8 mouse cellular contexts compared by ENCODE assay signal in genomic region chr7:19118028-19118771, GRCm38 (mm10). TPM values are rescaled to one million over a fixed set of nuclear protein-coding genes. Genes with fewer than 3 reads are reported as not detected.
DNase-seq lines count a peak whose midpoint lies in the region; ATAC-seq lines count a peak whose summit lies in the region.

Gene Gm4969, minus strand, starts transcription at chr7:19118368.

- H3K27me3 ChIP-seq in heart, embryonic 11.5 days (ENCODE audit: control insufficient read depth, insufficient read depth, low read length) = peaks cover 4% of the 10 kb centered on the region; the same call in 1 of the 2 replicates
- H3K27me3 ChIP-seq in kidney, embryonic 14.5 days (ENCODE audit: control insufficient read depth, insufficient read depth, low read length) = no peaks in the 10 kb centered on the region
- peaks cover 16% of the 10 kb centered on the region for H3K27me3 ChIP-seq in liver, embryonic 12.5 days (replicated peaks)

- peak within 1 kb of the TSS; percentile 40; the same call in 1 of the 2 replicates for H3K9ac ChIP-seq in heart, embryonic 11.5 days (ENCODE audit: low read depth, low read length)
- no peak within 1 kb of the TSS for H3K9ac ChIP-seq in kidney, embryonic 14.5 days (ENCODE audit: low read depth, low read length)
- no peak within 1 kb of the TSS for H3K9ac ChIP-seq in liver, embryonic 12.5 days

- peak within 1 kb of the TSS; percentile 87 for H3K4me2 ChIP-seq in heart, embryonic 11.5 days
- H3K4me2 ChIP-seq in kidney, embryonic 14.5 days (replicated peaks; ENCODE audit: low read depth, low read length) = peak within 1 kb of the TSS; percentile 41
- peak within 1 kb of the TSS; percentile 95 for H3K4me2 ChIP-seq in liver, embryonic 12.5 days

- H3K9me3 ChIP-seq in heart, embryonic 11.5 days (replicated peaks; ENCODE audit: control insufficient read depth, low read length) = no peaks in the 10 kb centered on the region
- H3K9me3 ChIP-seq in kidney, embryonic 14.5 days (ENCODE audit: control insufficient read depth, low read length) = peaks cover 7% of the 10 kb centered on the region
- peaks cover 8% of the 10 kb centered on the region for H3K9me3 ChIP-seq in liver, embryonic 12.5 days (replicated peaks)

- peak; percentile 39 for ATAC-seq in heart, embryonic 11.5 days (replicated peaks; ENCODE audit: insufficient number of reproducible peaks, low FRiP score, low TSS enrichment)
- ATAC-seq in kidney, embryonic 14.5 days (ENCODE audit: low FRiP score, low TSS enrichment) = peak; percentile 36
- no peak for ATAC-seq in liver, embryonic 12.5 days

- 18% methylated on average over 64 of the region's 64 CpGs for WGBS in heart, embryonic 11.5 days (ENCODE audit: insufficient replicate concordance)
- 28% methylated on average over 59 of the region's 64 CpGs for WGBS in kidney, embryonic 14.5 days
- 21% methylated on average over 64 of the region's 64 CpGs for WGBS in liver, embryonic 12.5 days (ENCODE audit: insufficient replicate concordance)

- H3K27ac ChIP-seq in heart, embryonic 11.5 days (ENCODE audit: low read depth, low read length) = no peak within 1 kb of the TSS
- no peak within 1 kb of the TSS for H3K27ac ChIP-seq in kidney, embryonic 14.5 days (ENCODE audit: low read depth, low read length)
- no peak within 1 kb of the TSS for H3K27ac ChIP-seq in liver, embryonic 12.5 days

- H3K4me1 ChIP-seq in heart, embryonic 11.5 days (ENCODE audit: control insufficient read depth, insufficient read depth, low read length) = peaks cover 13% of the 10 kb centered on the region
- H3K4me1 ChIP-seq in kidney, embryonic 14.5 days (ENCODE audit: control insufficient read depth, insufficient read depth, low read length) = peaks cover 16% of the 10 kb centered on the region
- H3K4me1 ChIP-seq in liver, embryonic 12.5 days = peaks cover 29% of the 10 kb centered on the region

- peak within 1 kb of the TSS; percentile 25 for H3K4me3 ChIP-seq in heart, embryonic 11.5 days (ENCODE audit: low read depth, low read length)
- H3K4me3 ChIP-seq in kidney, embryonic 14.5 days (ENCODE audit: low read length) = peak within 1 kb of the TSS; percentile 24
- 0 out of 2 replicates have a peak within 1 kb of the TSS, but pooled peaks have one; percentile 8 for H3K4me3 ChIP-seq in liver, embryonic 12.5 days

- DNase-seq in heart, adult 11 months = peak; percentile 97
- no peak for DNase-seq in heart, adult 8-10 months (ENCODE audit: low spot score)
- peak; percentile 57 to 73 for DNase-seq in cerebellum, postnatal 4 days (ENCODE audit: low spot score in 2 of 2)
- DNase-seq in neural tube, embryonic 10.5 days (ENCODE audit: extremely low spot score, low spot score) = peak; percentile 67
- peak; percentile 69 for DNase-seq in thymus, postnatal 0 days (ENCODE audit: low spot score)

- no peaks in the 10 kb centered on the region for H3K36me3 ChIP-seq in heart, embryonic 11.5 days (ENCODE audit: control insufficient read depth, insufficient read depth, low read length)
- H3K36me3 ChIP-seq in kidney, embryonic 14.5 days (ENCODE audit: control insufficient read depth, insufficient read depth, low read length) = no peaks in the 10 kb centered on the region
- H3K36me3 ChIP-seq in liver, embryonic 12.5 days = no peaks in the 10 kb centered on the region

RNA-seq across cellular contexts. Expression of gene Gm4969, which starts in this region (rescaled TPM):
- not detected for total RNA-seq in heart, adult 8-10 months (2022)
- polyA plus RNA-seq in heart, embryonic 11.5 days (2014; fragmentation: Nextera tagmentation; extraction: Ambion mirVana) = 2.2 and 2.7 TPM in 2 replicates
- 2.3 and 4.5 TPM in 2 replicates for polyA plus RNA-seq in kidney, embryonic 14.5 days (2014; fragmentation: Nextera tagmentation; extraction: Ambion mirVana)
- polyA plus RNA-seq in liver, embryonic 12.5 days (2016; fragmentation: Nextera tagmentation; extraction: Ambion mirVana) = 0.55 and 0.66 TPM in 2 replicates
- polyA plus RNA-seq in thymus, postnatal 0 days (2015; fragmentation: Nextera tagmentation; extraction: Ambion mirVana) = 0.70 and 0.72 TPM in 2 replicates

Comparison
In these comparisons a context has a peak if more than half of its experiments do, and no peak if none do; other contexts are left out.
1. Peak in DNase-seq in thymus, postnatal 0 days; RNA of the gene not detected or under 1 TPM.
2. H3K4me2 ChIP-seq: peak in every context shown above with its lines; median percentile 95 in liver, embryonic 12.5 days; 87 in heart, embryonic 11.5 days; 41 in kidney, embryonic 14.5 days.